Mouse (Mus musculus) CD4-positive, CD25-positive, alpha-beta regulatory T cell, adult 4 months (primary cell): ENCODE results near the gene Fam181b. TPM values are rescaled to one million over a fixed set of nuclear protein-coding genes. Genes with fewer than 3 reads are reported as not detected.

Source experiments
- polyA plus RNA-seq, 2 experiments: library from polyadenylated mRNA; unstranded; fragments of 100-300 nt; shearing (Covaris generic); gene quantifications; one replicate each; pipeline ENCODE4 v1.2.1; 2017

Gene Fam181b
- polyA plus RNA-seq, 2 experiments from 2014 or later: not detected

Other genes with a start within 250 kb of the Fam181b start
- gene Ddias, start 205.6 kb upstream of the Fam181b start, polyA plus RNA-seq: 1 to 10 TPM; 2.9 to 4.7 TPM
- gene Prcp, start 205.4 kb upstream of the Fam181b start, polyA plus RNA-seq: 10 to 100 TPM; 29.3 to 31.2 TPM